In genomic region chr7:29953086-29953485, GRCm38 (mm10) we compare ENCODE assay signal across 8 mouse cellular contexts. TPM values are rescaled to one million over a fixed set of nuclear protein-coding genes. Genes with fewer than 3 reads are reported as not detected.
DNase-seq lines count a peak whose midpoint lies in the region; ATAC-seq and TF ChIP-seq lines count a peak whose summit lies in the region.

No protein-coding gene starts in this region.

- H3K27me3 ChIP-seq in erythroblast, embryonic 14.5 days (ENCODE audit: control insufficient read depth), result no peaks in the 10 kb centered on the region
- H3K27me3 ChIP-seq in spleen, adult 2 months (ENCODE audit: control insufficient read depth, insufficient read depth, low read length), result no peaks in the 10 kb centered on the region
- H3K27me3 ChIP-seq in limb, embryonic 14.5 days (ENCODE audit: control insufficient read depth, insufficient read depth, low read length), result no peaks in the 10 kb centered on the region
- H3K27me3 ChIP-seq in stomach, embryonic 15.5 days (replicated peaks), result no peaks in the 10 kb centered on the region

- WGBS in spleen, adult 2 months, result 33% methylated on average over 10 of the region's 10 CpGs
- WGBS in limb, embryonic 14.5 days, result 28% methylated on average over 10 of the region's 10 CpGs
- WGBS in stomach, embryonic 15.5 days, result 34% methylated on average over 10 of the region's 10 CpGs

- H3K9me3 ChIP-seq in erythroblast, embryonic 14.5 days (ENCODE audit: control insufficient read depth, low read length), result peaks cover 3% of the 10 kb centered on the region; the same call in 1 of the 2 replicates
- H3K9me3 ChIP-seq in limb, embryonic 14.5 days (ENCODE audit: control insufficient read depth, low read length), result no peaks in the 10 kb centered on the region
- H3K9me3 ChIP-seq in stomach, embryonic 15.5 days, result no peaks in the 10 kb centered on the region

- H3K4me2 ChIP-seq in limb, embryonic 14.5 days (replicated peaks; ENCODE audit: low read depth, low read length, severe bottlenecking), result peak overlapping the region; percentile 49
- H3K4me2 ChIP-seq in stomach, embryonic 15.5 days, result peak overlapping the region; percentile 74

- no peak overlapping the region for H3K27ac ChIP-seq in spleen, adult 2 months (ENCODE audit: insufficient read depth, low read length)
- H3K27ac ChIP-seq in limb, embryonic 14.5 days (replicated peaks; ENCODE audit: low read depth, low read length), result peak overlapping the region; percentile 94
- peak overlapping the region; percentile 92 for H3K27ac ChIP-seq in stomach, embryonic 15.5 days

- no peak for ATAC-seq in erythroblast, adult 5-6 weeks (replicated peaks; ENCODE audit: low FRiP score, poor library complexity, severe bottlenecking)
- ATAC-seq in limb, embryonic 14.5 days (ENCODE audit: low FRiP score, low read depth), result no peak; the same call in 1 of the 2 replicates
- no peak for ATAC-seq in stomach, embryonic 15.5 days (ENCODE audit: insufficient read depth, low FRiP score, low read depth)
- ATAC-seq in megakaryocyte progenitor cell, adult 5-6 weeks (replicated peaks; ENCODE audit: poor library complexity), result no peak

- peaks cover 5% of the 10 kb centered on the region for H3K36me3 ChIP-seq in erythroblast, embryonic 14.5 days (ENCODE audit: control insufficient read depth)
- peaks cover 3% of the 10 kb centered on the region for H3K36me3 ChIP-seq in spleen, adult 2 months (ENCODE audit: control insufficient read depth, insufficient read depth, low read length)
- peaks cover 22% of the 10 kb centered on the region for H3K36me3 ChIP-seq in limb, embryonic 14.5 days (ENCODE audit: control insufficient read depth, insufficient read depth, low read length)
- H3K36me3 ChIP-seq in stomach, embryonic 15.5 days, result no peaks in the 10 kb centered on the region

- peaks cover 16% of the 10 kb centered on the region for H3K4me1 ChIP-seq in erythroblast, embryonic 14.5 days (ENCODE audit: control insufficient read depth)
- no peaks in the 10 kb centered on the region for H3K4me1 ChIP-seq in spleen, adult 2 months (ENCODE audit: control insufficient read depth, insufficient read depth, insufficient read length)
- H3K4me1 ChIP-seq in limb, embryonic 14.5 days (ENCODE audit: control insufficient read depth, insufficient read depth, low read length), result 0 out of 2 replicates have a peak, but pooled peaks cover 4% of the 10 kb centered on the region
- peaks cover 4% of the 10 kb centered on the region; the same call in 1 of the 2 replicates for H3K4me1 ChIP-seq in stomach, embryonic 15.5 days

- TF ChIP-seq CTCF in spleen, adult 2 months (IDR thresholded peaks at IDR 0.05; ENCODE audit: extremely low read depth, insufficient read depth, insufficient read length, insufficient replicate concordance), result no peak

- peak overlapping the region; percentile 75 for H3K4me3 ChIP-seq in erythroblast, embryonic 14.5 days (replicated peaks)
- peak overlapping the region; percentile 93 for H3K4me3 ChIP-seq in spleen, adult 2 months (ENCODE audit: extremely low read depth, insufficient read depth, insufficient read length)
- peak overlapping the region; percentile 62 for H3K4me3 ChIP-seq in limb, embryonic 14.5 days (replicated peaks; ENCODE audit: low read length)
- peak overlapping the region; percentile 63 for H3K4me3 ChIP-seq in stomach, embryonic 15.5 days (replicated peaks)

- DNase-seq in spleen, adult 2 months (ENCODE audit: low read depth in 1 of 2, low spot score in 2 of 2), result no peak
- DNase-seq in spleen, postnatal 4 days (ENCODE audit: low spot score in 2 of 2), result no peak
- DNase-seq in limb, embryonic 14.5 days (ENCODE audit: low spot score), result no peak
- DNase-seq in gastrocnemius, adult 8-10 months (ENCODE audit: low spot score in 2 of 2), result no peak

- no peak for TF ChIP-seq POLR2A in spleen, adult 2 months (IDR thresholded peaks at IDR 0.05; ENCODE audit: low read depth, low read length)
- no peak for TF ChIP-seq POLR2A in limb, embryonic 14.5 days (IDR thresholded peaks at IDR 0.05; ENCODE audit: borderline replicate concordance, extremely low read depth, insufficient read depth, insufficient read length)

- H3K9ac ChIP-seq in limb, embryonic 14.5 days (ENCODE audit: low read depth, low read length, severe bottlenecking), result peak overlapping the region; percentile 90
- peak overlapping the region; percentile 77; the same call in 1 of the 2 replicates for H3K9ac ChIP-seq in stomach, embryonic 15.5 days

RNA-seq across cellular contexts. Expression of gene Zfp74, which starts 0.8 kb away (rescaled TPM):
- 0.09 and 0.37 TPM in 2 replicates for polyA plus RNA-seq in erythroblast, embryonic 14.5 days (2012)
- 2.3 and 2.7 TPM in 2 replicates for total RNA-seq in erythroblast, adult 5-6 weeks (2015; ENCODE audit: low replicate concordance)
- total RNA-seq in erythroblast, adult 5-6 weeks (2017; ENCODE audit: low replicate concordance), result 1.4 and 1.7 TPM in 2 replicates
- polyA plus RNA-seq in spleen, adult 2 months (2012; rRNA removed), result 4.0 and 6.0 TPM in 2 replicates
- 8.1 and 11.0 TPM in 2 replicates for polyA plus RNA-seq in limb, embryonic 14.5 days (2012; rRNA removed)
- 10.5 and 13.7 TPM in 2 replicates for polyA plus RNA-seq in limb, embryonic 14.5 days (2014; fragmentation: Nextera tagmentation; extraction: Ambion mirVana)
- polyA plus RNA-seq in stomach, embryonic 15.5 days (2015; fragmentation: Nextera tagmentation; extraction: Ambion mirVana), result 9.2 and 10.2 TPM in 2 replicates
- total RNA-seq in megakaryocyte progenitor cell, adult 5-6 weeks (2015), result 14.5 and 19.5 TPM in 2 replicates
- total RNA-seq in megakaryocyte progenitor cell, adult 5-6 weeks (2017), result 7.2 and 8.0 TPM in 2 replicates
- total RNA-seq in gastrocnemius, adult 8-10 months (2022), result 1 to 10 TPM; 4.9 to 7.3 (median 6.3) TPM

RNA-seq across cellular contexts. Expression of gene Zfp568, which starts 30.7 kb away (rescaled TPM):
- 0.04 TPM in 2 replicates for polyA plus RNA-seq in erythroblast, embryonic 14.5 days (2012)
- 2.5 and 3.5 TPM in 2 replicates for total RNA-seq in erythroblast, adult 5-6 weeks (2015; ENCODE audit: low replicate concordance)
- total RNA-seq in erythroblast, adult 5-6 weeks (2017; ENCODE audit: low replicate concordance), result 3.0 and 4.2 TPM in 2 replicates
- 3.0 and 3.1 TPM in 2 replicates for polyA plus RNA-seq in spleen, adult 2 months (2012; rRNA removed)
- 23.8 and 25.4 TPM in 2 replicates for polyA plus RNA-seq in limb, embryonic 14.5 days (2012; rRNA removed)
- 26.2 and 26.8 TPM in 2 replicates for polyA plus RNA-seq in limb, embryonic 14.5 days (2014; fragmentation: Nextera tagmentation; extraction: Ambion mirVana)
- 17.8 and 18.8 TPM in 2 replicates for polyA plus RNA-seq in stomach, embryonic 15.5 days (2015; fragmentation: Nextera tagmentation; extraction: Ambion mirVana)
- total RNA-seq in megakaryocyte progenitor cell, adult 5-6 weeks (2015), result 17.2 and 22.3 TPM in 2 replicates
- total RNA-seq in megakaryocyte progenitor cell, adult 5-6 weeks (2017), result 38.4 and 53.5 TPM in 2 replicates
- total RNA-seq in gastrocnemius, adult 8-10 months (2022), result 10 to 100 TPM; 10.9 to 22.2 (median 12.3) TPM

RNA-seq across cellular contexts. Expression of gene Zfp383, which starts 45.1 kb away (rescaled TPM):
- not detected in 2 replicates for polyA plus RNA-seq in erythroblast, embryonic 14.5 days (2012)
- not detected in 2 replicates for total RNA-seq in erythroblast, adult 5-6 weeks (2015; ENCODE audit: low replicate concordance)
- not detected in 2 replicates for total RNA-seq in erythroblast, adult 5-6 weeks (2017; ENCODE audit: low replicate concordance)
- 0.31 and 0.35 TPM in 2 replicates for polyA plus RNA-seq in spleen, adult 2 months (2012; rRNA removed)
- polyA plus RNA-seq in limb, embryonic 14.5 days (2012; rRNA removed), result 13.8 and 13.9 TPM in 2 replicates
- 9.5 and 10.5 TPM in 2 replicates for polyA plus RNA-seq in limb, embryonic 14.5 days (2014; fragmentation: Nextera tagmentation; extraction: Ambion mirVana)
- polyA plus RNA-seq in stomach, embryonic 15.5 days (2015; fragmentation: Nextera tagmentation; extraction: Ambion mirVana), result 4.0 and 4.5 TPM in 2 replicates
- total RNA-seq in megakaryocyte progenitor cell, adult 5-6 weeks (2015), result 0.95 and 1.1 TPM in 2 replicates
- 1.00 and 1.0 TPM in 2 replicates for total RNA-seq in megakaryocyte progenitor cell, adult 5-6 weeks (2017)
- total RNA-seq in gastrocnemius, adult 8-10 months (2022), result 1 to 10 TPM; 5.8 to 7.7 (median 6.9) TPM

RNA-seq across cellular contexts. Expression of gene Zfp27, which starts 46.7 kb away (rescaled TPM):
- polyA plus RNA-seq in erythroblast, embryonic 14.5 days (2012), result 0.01 and 0.02 TPM in 2 replicates
- 1.0 and 1.2 TPM in 2 replicates for total RNA-seq in erythroblast, adult 5-6 weeks (2015; ENCODE audit: low replicate concordance)
- total RNA-seq in erythroblast, adult 5-6 weeks (2017; ENCODE audit: low replicate concordance), result 1.4 and 1.7 TPM in 2 replicates
- polyA plus RNA-seq in spleen, adult 2 months (2012; rRNA removed), result 0.93 and 1.0 TPM in 2 replicates
- 10.1 and 11.9 TPM in 2 replicates for polyA plus RNA-seq in limb, embryonic 14.5 days (2012; rRNA removed)
- 13.6 and 14.4 TPM in 2 replicates for polyA plus RNA-seq in limb, embryonic 14.5 days (2014; fragmentation: Nextera tagmentation; extraction: Ambion mirVana)
- polyA plus RNA-seq in stomach, embryonic 15.5 days (2015; fragmentation: Nextera tagmentation; extraction: Ambion mirVana), result 7.9 and 8.3 TPM in 2 replicates
- total RNA-seq in megakaryocyte progenitor cell, adult 5-6 weeks (2015), result 6.9 and 8.0 TPM in 2 replicates
- total RNA-seq in megakaryocyte progenitor cell, adult 5-6 weeks (2017), result 5.5 and 12.1 TPM in 2 replicates
- 1 to 10 TPM; 6.5 to 9.3 (median 7.1) TPM for total RNA-seq in gastrocnemius, adult 8-10 months (2022)
